Mouse (Mus musculus) lung, postnatal 0 days (tissue): ENCODE data around the gene Bcr. TPM values are rescaled to one million over a fixed set of nuclear protein-coding genes. Genes with fewer than 3 reads are reported as not detected.

Source experiments
- ATAC-seq: fragments of 200-750 bp; cut with Nextera tagmentation; 2 replicates; pipeline ENCODE4 v1.8.0; 2017; ENCODE audit warnings: moderate library complexity
- DNase-seq: peaks from one replicate; pipeline ENCODE4 v3.0.0-alpha.2; 2016; ENCODE audit warnings: low spot score
- H3K27ac ChIP-seq: fragments of 300-500 bp; sonication (generic); 2 replicates; pipeline ENCODE4 v1.5.1; 2014; ENCODE audit warnings: antibody characterized with exemption, mild to moderate bottlenecking, low read length, mixed read lengths
- H3K27me3 ChIP-seq: fragments of 300-500 bp; sonication (generic); replicated peaks from 2 replicates; pipeline ENCODE4 v1.6.1; 2014; ENCODE audit warnings: low read length, mixed read lengths; ENCODE audit not compliant: insufficient read depth
- H3K36me3 ChIP-seq: fragments of 300-500 bp; sonication (generic); 2 replicates; pipeline ENCODE4 v1.6.1; 2014; ENCODE audit warnings: low read length, mixed read lengths; ENCODE audit not compliant: insufficient read depth
- H3K4me1 ChIP-seq: fragments of 300-500 bp; sonication (generic); 2 replicates; pipeline ENCODE4 v1.6.1; 2014; ENCODE audit warnings: antibody characterized with exemption, low read depth, low read length, mixed read lengths; ENCODE audit not compliant: insufficient read depth
- H3K4me2 ChIP-seq: fragments of 300-500 bp; sonication (generic); replicated peaks from 2 replicates; pipeline ENCODE4 v1.6.1; 2014; ENCODE audit warnings: low read depth, mild to moderate bottlenecking, low read length, moderate library complexity, mixed read lengths
- H3K4me3 ChIP-seq: fragments of 300-500 bp; sonication (generic); 2 replicates; pipeline ENCODE4 v1.5.1; 2014; ENCODE audit warnings: low read depth, low read length
- H3K9ac ChIP-seq: fragments of 300-500 bp; sonication (generic); replicated peaks from 2 replicates; pipeline ENCODE4 v1.6.1; 2014; ENCODE audit warnings: low read depth, mild to moderate bottlenecking
- H3K9me3 ChIP-seq: fragments of 300-500 bp; sonication (generic); 2 replicates; pipeline ENCODE4 v1.6.1; 2016; ENCODE audit warnings: low read length, mixed read lengths
- CTCF ChIP-seq: IDR thresholded peaks from 2 replicates; pipeline ENCODE4 v1.5.1; 2016; ENCODE audit warnings: antibody characterized with exemption, mild to moderate bottlenecking
- EP300 ChIP-seq: IDR thresholded peaks from 2 replicates; pipeline ENCODE4 v1.6.1; 2016; ENCODE audit warnings: antibody characterized with exemption, mild to moderate bottlenecking, control low read depth
- WGBS: fragments of 180-500 bp; shearing (Covaris S2); extraction: QIAGEN DNeasy Blood & Tissue Kit; methylation state at CpG from one replicate; pipeline ENCODE4 v1.1.7; 2014; 5-methylcytosine and 5-hydroxymethylcytosine counted together
- polyA plus RNA-seq: library from polyadenylated mRNA; unstranded; fragments of >200 nt; fragmentation: Nextera tagmentation; extraction: Ambion mirVana; gene quantifications from 2 replicates; pipeline ENCODE4 v1.2.1, GENCODE M21; 2015

The Bcr gene
- polyA plus RNA-seq, 1 experiment from 2014 or later: 20.2 TPM

GRCm38 (mm10) chr10:75065691-75066090, 5.3 kb downstream of the Bcr start:
- ATAC-seq (no peak), DNase-seq (no peak)
- peaks cover 23% of the 10 kb centered on the region; the same call in 1 of the 2 replicates for H3K4me1 ChIP-seq
- 68% methylated on average over 6 of the region's 6 CpGs for WGBS
- H3K9ac ChIP-seq: no peak overlapping the region
- no peak overlapping the region for H3K27ac ChIP-seq
- H3K9me3 ChIP-seq: no peaks in the 10 kb centered on the region
- no peak overlapping the region for H3K4me3 ChIP-seq
- no peak overlapping the region for H3K4me2 ChIP-seq
- H3K36me3 ChIP-seq: no peaks in the 10 kb centered on the region
- TF ChIP-seq CTCF (no peak), EP300 (no peak)
- H3K27me3 ChIP-seq: no peaks in the 10 kb centered on the region

GRCm38 (mm10) chr10:75067446-75067845, 7.1 kb downstream of the Bcr start:
- H3K27me3 ChIP-seq: no peaks in the 10 kb centered on the region
- H3K9me3 ChIP-seq: no peaks in the 10 kb centered on the region
- no peak overlapping the region for H3K9ac ChIP-seq
- TF ChIP-seq CTCF (no peak), EP300 (no peak)
- H3K4me1 ChIP-seq: peaks cover 17% of the 10 kb centered on the region; the same call in 1 of the 2 replicates
- H3K4me2 ChIP-seq: no peak overlapping the region
- H3K27ac ChIP-seq: peak overlapping the region; percentile 26; the same call in 1 of the 2 replicates
- DNase-seq (no peak), ATAC-seq (no peak)
- no peak overlapping the region for H3K4me3 ChIP-seq
- no peaks in the 10 kb centered on the region for H3K36me3 ChIP-seq

- Histone ChIP-seq H3K36me3 (no peaks in the 10 kb centered on the region), H3K27me3 (no peaks in the 10 kb centered on the region), H3K4me1 (peaks cover 17% of the 10 kb centered on the region; the same call in 1 of the 2 replicates), H3K27ac (peak overlapping the region; percentile 66), H3K9ac (no peak overlapping the region), H3K4me3 (no peak overlapping the region; the same call in 1 of the 2 replicates), H3K9me3 (no peaks in the 10 kb centered on the region), H3K4me2 (peak overlapping the region; percentile 23; the same call in 1 of the 2 replicates)
- WGBS: 60% methylated on average over 2 of the region's 2 CpGs
- TF ChIP-seq CTCF (no peak), EP300 (no peak)
- DNase-seq (peak; percentile 48), ATAC-seq (peak; percentile 51)
Measured at GRCm38 (mm10) chr10:75068086-75068485, 7.7 kb downstream of the Bcr start.

- ATAC-seq (peak; percentile 91), DNase-seq (peak; percentile 90)
- Histone ChIP-seq H3K27ac (peak overlapping the region; percentile 66), H3K4me1 (peaks cover 16% of the 10 kb centered on the region; the same call in 1 of the 2 replicates), H3K27me3 (no peaks in the 10 kb centered on the region), H3K4me3 (peak overlapping the region; percentile 10; the same call in 1 of the 2 replicates), H3K36me3 (no peaks in the 10 kb centered on the region), H3K9ac (no peak overlapping the region), H3K9me3 (no peaks in the 10 kb centered on the region), H3K4me2 (peak overlapping the region; percentile 23)
- TF ChIP-seq EP300 (peak; percentile 90), CTCF (no peak)
- WGBS: 30% methylated on average over 12 of the region's 12 CpGs
Measured at GRCm38 (mm10) chr10:75068624-75069328, 8.4 kb downstream of the Bcr start.

- Histone ChIP-seq H3K27me3 (no peaks in the 10 kb centered on the region), H3K4me2 (no peak overlapping the region), H3K27ac (0 out of 2 replicates have a peak overlapping the region, but pooled peaks have one; percentile 23), H3K9me3 (no peaks in the 10 kb centered on the region), H3K9ac (no peak overlapping the region; the same call in 1 of the 2 replicates), H3K4me1 (peaks cover 11% of the 10 kb centered on the region; the same call in 1 of the 2 replicates), H3K36me3 (no peaks in the 10 kb centered on the region), H3K4me3 (no peak overlapping the region)
- DNase-seq (no peak), ATAC-seq (no peak)
- no peak for TF ChIP-seq CTCF
- no peak for TF ChIP-seq EP300
- WGBS: 40% methylated on average over 11 of the region's 11 CpGs
Measured at GRCm38 (mm10) chr10:75070281-75070976, 10.0 kb downstream of the Bcr start.

- DNase-seq (peak; percentile 32), ATAC-seq (peak; percentile 58)
- WGBS: 25% methylated on average over 5 of the region's 5 CpGs
- no peak overlapping the region for H3K4me2 ChIP-seq
- H3K27me3 ChIP-seq: no peaks in the 10 kb centered on the region
- TF ChIP-seq CTCF (no peak), EP300 (no peak)
- H3K36me3 ChIP-seq: no peaks in the 10 kb centered on the region
- no peak overlapping the region for H3K27ac ChIP-seq
- H3K9ac ChIP-seq: no peak overlapping the region
- H3K4me3 ChIP-seq: no peak overlapping the region
- H3K4me1 ChIP-seq: peaks cover 14% of the 10 kb centered on the region; the same call in 1 of the 2 replicates
- H3K9me3 ChIP-seq: no peaks in the 10 kb centered on the region
Measured at GRCm38 (mm10) chr10:75075665-75076064, 15.3 kb downstream of the Bcr start.
